Mouse (Mus musculus): ENCODE measurements around the gene Pnp. TPM values are rescaled to one million over a fixed set of nuclear protein-coding genes. Genes with fewer than 3 reads are reported as not detected.
"Not testable (repeated sequence)": the region's sequence is repeated elsewhere in the genome, so short reads cannot be mapped to it uniquely, and the experiment has no call there.

Pnp gene
- 48.8 and 49.9 TPM in 2 replicates for polyA plus RNA-seq (2016; fragmentation: Nextera tagmentation; extraction: Ambion mirVana)

- H3K4me1 ChIP-seq: peaks cover 16% of the 10 kb centered on the region
- ATAC-seq (ENCODE audit: insufficient number of reproducible peaks, insufficient read depth, low FRiP score, low TSS enrichment): peak; percentile 98
- WGBS: under 1% methylated on average over 68 of the region's 68 CpGs
Observed at GRCm38 (mm10) chr14:50930754-50931492, at the start of gene Pnp, which contains the start of gene Pip4p1. Pnp (plus strand) TSS chr14:50931082. Pip4p1 (minus strand) TSS chr14:50930856.

GRCm38 (mm10) chr14:50891621-50892020 is 39.3 kb upstream of the Pnp start:
- no peak overlapping the region for H3K4me3 ChIP-seq
- H3K9ac ChIP-seq: no peak overlapping the region
- no peaks in the 10 kb centered on the region for H3K36me3 ChIP-seq
- H3K27me3 ChIP-seq: peaks cover 11% of the 10 kb centered on the region
- no peak overlapping the region for H3K4me2 ChIP-seq (replicated peaks)
- 92% methylated on average over 8 of the region's 8 CpGs for WGBS
- ATAC-seq (ENCODE audit: insufficient number of reproducible peaks, insufficient read depth, low FRiP score, low TSS enrichment): no peak
- no peak overlapping the region for H3K27ac ChIP-seq
- peaks cover 7% of the 10 kb centered on the region for H3K4me1 ChIP-seq
- H3K9me3 ChIP-seq: no peaks in the 10 kb centered on the region

More at GRCm38 (mm10) chr14:50930754-50931492, at the start of gene Pnp, which contains the start of gene Pip4p1:
- peaks cover 30% of the 10 kb centered on the region for H3K36me3 ChIP-seq
- no peaks in the 10 kb centered on the region for H3K27me3 ChIP-seq
- peak within 1 kb of the TSS; percentile 93 for H3K27ac ChIP-seq
- H3K4me2 ChIP-seq (replicated peaks): peak within 1 kb of the TSS; percentile 85
- peak within 1 kb of the TSS; percentile 92 for H3K4me3 ChIP-seq
- no peaks in the 10 kb centered on the region for H3K9me3 ChIP-seq
- peak within 1 kb of the TSS; percentile 81 for H3K9ac ChIP-seq

GRCm38 (mm10) chr14:50892091-50892490 is 38.8 kb upstream of the Pnp start:
- no peaks in the 10 kb centered on the region for H3K36me3 ChIP-seq
- whole genome bisulfite sequencing: 81% methylated on average over 7 of the region's 7 CpGs
- no peak overlapping the region for H3K4me2 ChIP-seq (replicated peaks)

GRCm38 (mm10) chr14:50892541-50893459 is 38.1 kb upstream of the Pnp start:
- H3K4me1 ChIP-seq: peaks cover 9% of the 10 kb centered on the region
- H3K27ac ChIP-seq: no peak overlapping the region
- no peak overlapping the region for H3K4me3 ChIP-seq
- H3K9me3 ChIP-seq: no peaks in the 10 kb centered on the region
- H3K4me2 ChIP-seq (replicated peaks): no peak overlapping the region
- no peak overlapping the region for H3K9ac ChIP-seq
- H3K36me3 ChIP-seq: no peaks in the 10 kb centered on the region
- WGBS: 86% methylated on average over 22 of the region's 22 CpGs
- no peak for ATAC-seq (ENCODE audit: insufficient number of reproducible peaks, insufficient read depth, low FRiP score, low TSS enrichment)
- peaks cover 14% of the 10 kb centered on the region for H3K27me3 ChIP-seq

More at GRCm38 (mm10) chr14:50892091-50892490, 38.8 kb upstream of the Pnp start:
- Histone ChIP-seq H3K27ac (no peak overlapping the region), H3K27me3 (peaks cover 14% of the 10 kb centered on the region), H3K9me3 (no peaks in the 10 kb centered on the region), H3K4me3 (no peak overlapping the region), H3K4me1 (peaks cover 9% of the 10 kb centered on the region), H3K9ac (no peak overlapping the region)
- ATAC-seq (ENCODE audit: insufficient number of reproducible peaks, insufficient read depth, low FRiP score, low TSS enrichment): no peak

- Histone ChIP-seq H3K9ac (no peak overlapping the region), H3K27ac (no peak overlapping the region), H3K4me3 (no peak overlapping the region), H3K4me2 (replicated peaks) (no peak overlapping the region), H3K36me3 (no peaks in the 10 kb centered on the region), H3K27me3 (peaks cover 14% of the 10 kb centered on the region), H3K4me1 (peaks cover 9% of the 10 kb centered on the region), H3K9me3 (no peaks in the 10 kb centered on the region)
- no peak for ATAC-seq (ENCODE audit: insufficient number of reproducible peaks, insufficient read depth, low FRiP score, low TSS enrichment)
Observed at GRCm38 (mm10) chr14:50895407-50895806, 35.5 kb upstream of the Pnp start.

GRCm38 (mm10) chr14:50895985-50896746 is 34.7 kb upstream of the Pnp start:
- peak overlapping the region; percentile 43 for H3K4me3 ChIP-seq
- H3K27ac ChIP-seq: no peak overlapping the region
- H3K27me3 ChIP-seq: peaks cover 14% of the 10 kb centered on the region
- H3K9ac ChIP-seq: peak overlapping the region; percentile 59
- 16% methylated on average over 19 of the region's 19 CpGs for WGBS
- H3K36me3 ChIP-seq: no peaks in the 10 kb centered on the region
- peaks cover 9% of the 10 kb centered on the region for H3K4me1 ChIP-seq
- no peaks in the 10 kb centered on the region for H3K9me3 ChIP-seq
- peak overlapping the region; percentile 84 for H3K4me2 ChIP-seq (replicated peaks)
- ATAC-seq (ENCODE audit: insufficient number of reproducible peaks, insufficient read depth, low FRiP score, low TSS enrichment): no peak; the same call in 1 of the 2 replicates

- ATAC-seq (ENCODE audit: insufficient number of reproducible peaks, insufficient read depth, low FRiP score, low TSS enrichment): no peak
- Histone ChIP-seq H3K27me3 (peaks cover 14% of the 10 kb centered on the region), H3K27ac (no peak overlapping the region), H3K9me3 (no peaks in the 10 kb centered on the region), H3K4me1 (peaks cover 9% of the 10 kb centered on the region), H3K4me2 (replicated peaks) (peak overlapping the region; percentile 84), H3K36me3 (no peaks in the 10 kb centered on the region), H3K9ac (peak overlapping the region; percentile 59), H3K4me3 (peak overlapping the region; percentile 43)
- WGBS: 14% methylated on average over 23 of the region's 23 CpGs
Observed at GRCm38 (mm10) chr14:50896747-50897373, 34.0 kb upstream of the Pnp start.

GRCm38 (mm10) chr14:50897374-50897765 is 33.5 kb upstream of the Pnp start, which contains the start of gene Klhl33:
Klhl33 (minus strand) TSS chr14:50897507.
- peak within 1 kb of the TSS; percentile 43 for H3K4me3 ChIP-seq
- no peak within 1 kb of the TSS for H3K27ac ChIP-seq
- no peak for ATAC-seq (ENCODE audit: insufficient number of reproducible peaks, insufficient read depth, low FRiP score, low TSS enrichment)
- peaks cover 14% of the 10 kb centered on the region for H3K27me3 ChIP-seq
- H3K9me3 ChIP-seq: no peaks in the 10 kb centered on the region
- 32% methylated on average over 7 of the region's 7 CpGs for WGBS
- H3K4me1 ChIP-seq: peaks cover 9% of the 10 kb centered on the region
- H3K4me2 ChIP-seq (replicated peaks): peak within 1 kb of the TSS; percentile 84
- peak within 1 kb of the TSS; percentile 59 for H3K9ac ChIP-seq
- no peaks in the 10 kb centered on the region for H3K36me3 ChIP-seq

GRCm38 (mm10) chr14:50897992-50898391 is 32.9 kb upstream of the Pnp start:
- H3K4me1 ChIP-seq; H3K4me3 ChIP-seq; H3K9me3 ChIP-seq; H3K4me2 ChIP-seq (replicated peaks); H3K9ac ChIP-seq; H3K27ac ChIP-seq; ATAC-seq (ENCODE audit: insufficient number of reproducible peaks, insufficient read depth, low FRiP score, low TSS enrichment); H3K36me3 ChIP-seq: not testable (repeated sequence)
- H3K27me3 ChIP-seq: peaks cover 14% of the 10 kb centered on the region
- 96% methylated on average over 2 of the region's 2 CpGs for WGBS

GRCm38 (mm10) chr14:50903973-50904827 is 26.7 kb upstream of the Pnp start:
- Histone ChIP-seq H3K9ac (peak overlapping the region; percentile 56), H3K4me1 (peaks cover 8% of the 10 kb centered on the region; the same call in 1 of the 2 replicates), H3K4me2 (replicated peaks) (peak overlapping the region; percentile 69), H3K9me3 (no peaks in the 10 kb centered on the region), H3K27me3 (no peaks in the 10 kb centered on the region), H3K27ac (no peak overlapping the region), H3K36me3 (no peaks in the 10 kb centered on the region), H3K4me3 (peak overlapping the region; percentile 33)
- WGBS: 2% methylated on average over 26 of the region's 26 CpGs
- peak; percentile 63; the same call in 1 of the 2 replicates for ATAC-seq (ENCODE audit: insufficient number of reproducible peaks, insufficient read depth, low FRiP score, low TSS enrichment)

Data from embryonic facial prominence, embryonic 12.5 days (tissue).